In genomic region chr4:46710523-46710922, GRCm38 (mm10) we compare ENCODE assay signal across 26 mouse cellular contexts.
DNase-seq lines count a peak whose midpoint lies in the region; ATAC-seq and TF ChIP-seq lines count a peak whose summit lies in the region.
"Had no signal": no experiment of that assay in that cellular context is flagged by ENCODE, and none has a peak within 500 bp of the region (broad histone marks: within the 10 kb centered on the region; RNA-seq: fewer than 3 reads in every experiment).

No protein-coding gene starts in this region.

- no peak for TF ChIP-seq CTCF in layer of hippocampus, adult 2 months (conservative IDR thresholded peaks at IDR 0.05)

- no peak for DNase-seq in forebrain, embryonic 14.5 days (ENCODE audit: low spot score)
- no peak for DNase-seq in layer of hippocampus, adult 2 months (ENCODE audit: low spot score in 2 of 2)
- DNase-seq in layer of hippocampus, postnatal 25 days (ENCODE audit: extremely low spot score in 1 of 2, low spot score in 1 of 2), result no peak
- no peak for DNase-seq in hindbrain, embryonic 14.5 days (ENCODE audit: low spot score)
- DNase-seq in adrenal gland, adult (ENCODE audit: inconsistent age in 2 of 2, low spot score in 1 of 2), result no peak
- no peak for DNase-seq in lung, postnatal 4 days
- DNase-seq: adrenal gland, postnatal 25 days; cerebellum, adult 11 months; gastrocnemius, postnatal 14 days; heart, adult 11 months; heart, postnatal 14 days; kidney, postnatal 4 days; layer of hippocampus, adult 9-11 months; liver; lung, postnatal 36 days; thymus, adult 2 months; thymus, postnatal 4 days had no signal

- H3K4me3 ChIP-seq in forebrain, embryonic 14.5 days (ENCODE audit: low read depth, low read length), result no peak overlapping the region
- H3K4me3 ChIP-seq in forebrain, embryonic 12.5 days (replicated peaks), result no peak overlapping the region
- no peak overlapping the region for H3K4me3 ChIP-seq in layer of hippocampus, adult 2 months
- H3K4me3 ChIP-seq in hindbrain, embryonic 14.5 days (replicated peaks; ENCODE audit: low read length), result no peak overlapping the region
- no peak overlapping the region for H3K4me3 ChIP-seq in midbrain, embryonic 15.5 days
- H3K4me3 ChIP-seq: embryonic facial prominence, embryonic 15.5 days; heart, embryonic 13.5 days; kidney, embryonic 15.5 days; limb, embryonic 10.5 days; liver, embryonic 15.5 days; lung, embryonic 15.5 days had no signal

- no peaks in the 10 kb centered on the region for H3K27me3 ChIP-seq in forebrain, embryonic 14.5 days (replicated peaks; ENCODE audit: control insufficient read depth, insufficient read depth, low read length)
- H3K27me3 ChIP-seq in forebrain, embryonic 12.5 days, result no peaks in the 10 kb centered on the region
- no peaks in the 10 kb centered on the region for H3K27me3 ChIP-seq in hindbrain, embryonic 14.5 days (ENCODE audit: control insufficient read depth, insufficient read depth, low read length)
- H3K27me3 ChIP-seq in midbrain, embryonic 15.5 days (replicated peaks), result no peaks in the 10 kb centered on the region
- H3K27me3 ChIP-seq: embryonic facial prominence, embryonic 15.5 days; kidney, embryonic 15.5 days; liver, embryonic 15.5 days; lung, embryonic 15.5 days had no signal

- H3K4me2 ChIP-seq in forebrain, embryonic 14.5 days (ENCODE audit: low read length), result no peak overlapping the region
- no peak overlapping the region for H3K4me2 ChIP-seq in forebrain, embryonic 12.5 days
- no peak overlapping the region for H3K4me2 ChIP-seq in hindbrain, embryonic 14.5 days (replicated peaks)
- no peak overlapping the region for H3K4me2 ChIP-seq in midbrain, embryonic 15.5 days
- H3K4me2 ChIP-seq: embryonic facial prominence, embryonic 15.5 days; heart, embryonic 13.5 days; kidney, embryonic 15.5 days; liver, embryonic 15.5 days; lung, embryonic 15.5 days had no signal

- H3K36me3 ChIP-seq in forebrain, embryonic 14.5 days (ENCODE audit: control insufficient read depth, insufficient read depth, low read length), result no peaks in the 10 kb centered on the region
- no peaks in the 10 kb centered on the region for H3K36me3 ChIP-seq in forebrain, embryonic 12.5 days (replicated peaks)
- no peaks in the 10 kb centered on the region for H3K36me3 ChIP-seq in hindbrain, embryonic 14.5 days (replicated peaks; ENCODE audit: control insufficient read depth, insufficient read depth)
- peaks cover 10% of the 10 kb centered on the region; the same call in 1 of the 2 replicates for H3K36me3 ChIP-seq in midbrain, embryonic 15.5 days (replicated peaks)
- H3K36me3 ChIP-seq: embryonic facial prominence, embryonic 15.5 days; heart, embryonic 13.5 days; kidney, embryonic 15.5 days; limb, embryonic 10.5 days; liver, embryonic 15.5 days; lung, embryonic 15.5 days had no signal

- H3K27ac ChIP-seq in forebrain, embryonic 14.5 days (ENCODE audit: low read depth, low read length), result peak overlapping the region; percentile 5; the same call in 1 of the 2 replicates
- H3K27ac ChIP-seq in forebrain, embryonic 12.5 days, result no peak overlapping the region
- peak overlapping the region; percentile 76 for H3K27ac ChIP-seq in layer of hippocampus, adult 2 months
- peak overlapping the region; percentile 43; the same call in 1 of the 2 replicates for H3K27ac ChIP-seq in hindbrain, embryonic 14.5 days
- H3K27ac ChIP-seq in midbrain, embryonic 15.5 days, result peak overlapping the region; percentile 74
- H3K27ac ChIP-seq: embryonic facial prominence, embryonic 15.5 days; heart, embryonic 13.5 days; kidney, embryonic 15.5 days; limb, embryonic 10.5 days; liver, embryonic 15.5 days; lung, embryonic 15.5 days; stomach, postnatal 0 days had no signal

- no peaks in the 10 kb centered on the region for H3K9me3 ChIP-seq in forebrain, embryonic 14.5 days (replicated peaks; ENCODE audit: control insufficient read depth, low read length)
- no peaks in the 10 kb centered on the region for H3K9me3 ChIP-seq in forebrain, embryonic 12.5 days
- no peaks in the 10 kb centered on the region for H3K9me3 ChIP-seq in hindbrain, embryonic 14.5 days (ENCODE audit: control insufficient read depth, low read length)
- no peaks in the 10 kb centered on the region for H3K9me3 ChIP-seq in midbrain, embryonic 15.5 days
- H3K9me3 ChIP-seq: embryonic facial prominence, embryonic 15.5 days; heart, embryonic 13.5 days; kidney, embryonic 15.5 days; limb, embryonic 10.5 days; liver, embryonic 15.5 days; lung, embryonic 15.5 days had no signal

- ATAC-seq in forebrain, embryonic 14.5 days, result no peak
- ATAC-seq in forebrain, embryonic 12.5 days (ENCODE audit: low FRiP score), result no peak
- no peak for ATAC-seq in hindbrain, embryonic 14.5 days (ENCODE audit: low FRiP score)
- peak; percentile 62 for ATAC-seq in midbrain, embryonic 15.5 days (replicated peaks)

- H3K4me1 ChIP-seq in forebrain, embryonic 14.5 days (ENCODE audit: control insufficient read depth, insufficient read depth, low read length), result no peaks in the 10 kb centered on the region
- H3K4me1 ChIP-seq in forebrain, embryonic 12.5 days, result peaks cover 6% of the 10 kb centered on the region; the same call in 1 of the 2 replicates
- H3K4me1 ChIP-seq in hindbrain, embryonic 14.5 days (replicated peaks; ENCODE audit: control insufficient read depth, insufficient read depth, low read length), result peaks cover 7% of the 10 kb centered on the region; the same call in 1 of the 2 replicates
- peaks cover 21% of the 10 kb centered on the region for H3K4me1 ChIP-seq in midbrain, embryonic 15.5 days
- H3K4me1 ChIP-seq: embryonic facial prominence, embryonic 15.5 days; kidney, embryonic 15.5 days; liver, embryonic 15.5 days; lung, embryonic 15.5 days had no signal

- WGBS in forebrain, embryonic 14.5 days, result 62% methylated on average over 4 of the region's 4 CpGs
- 62% methylated on average over 4 of the region's 4 CpGs for WGBS in forebrain, embryonic 12.5 days
- WGBS in hindbrain, embryonic 14.5 days, result 58% methylated on average over 4 of the region's 4 CpGs
- WGBS in midbrain, embryonic 15.5 days, result 52% methylated on average over 4 of the region's 4 CpGs

- H3K9ac ChIP-seq in forebrain, embryonic 14.5 days (ENCODE audit: low read length), result no peak overlapping the region
- H3K9ac ChIP-seq in forebrain, embryonic 12.5 days, result no peak overlapping the region
- no peak overlapping the region for H3K9ac ChIP-seq in hindbrain, embryonic 14.5 days
- H3K9ac ChIP-seq in midbrain, embryonic 15.5 days, result no peak overlapping the region
- H3K9ac ChIP-seq: embryonic facial prominence, embryonic 15.5 days; heart, embryonic 13.5 days; kidney, embryonic 15.5 days; liver, embryonic 15.5 days; lung, embryonic 15.5 days had no signal
